Mouse (Mus musculus) lung, adult 2 months (tissue): ENCODE results near the gene Islr. TPM values are rescaled to one million over a fixed set of nuclear protein-coding genes. Genes with fewer than 3 reads are reported as not detected.

Experiments used
- DNase-seq: peaks from one replicate; pipeline ENCODE4 v3.0.0; 2022
- H3K4me1 ChIP-seq: fragments of 200-500 bp; 2 replicates; pipeline ENCODE4 v1.6.1; 2011; ENCODE audit warnings: low read length; ENCODE audit not compliant: control insufficient read depth, insufficient read depth
- H3K4me3 ChIP-seq: fragments of 200-500 bp; replicated peaks from 2 replicates; pipeline ENCODE3; 2011; ENCODE audit warnings: low read depth, mild to moderate bottlenecking, control low read depth, low read length; ENCODE audit errors: extremely low read depth
- CTCF ChIP-seq: fragments of 200-500 bp; IDR thresholded peaks from 2 replicates; pipeline ENCODE4 v1.5.1; 2011; ENCODE audit warnings: mild to moderate bottlenecking, low read length, control low read depth; ENCODE audit not compliant: insufficient read depth
- POLR2A ChIP-seq: fragments of 200-500 bp; IDR thresholded peaks from 2 replicates; pipeline ENCODE4 v1.6.1; 2011; ENCODE audit warnings: low read depth, mild to moderate bottlenecking, control low read depth, low read length, borderline replicate concordance; ENCODE audit errors: extremely low read depth
- WGBS: fragments of 180-500 bp; shearing (Covaris S2); methylation state at CpG from one replicate; pipeline ENCODE4 v1.1.7; 2018; 5-methylcytosine and 5-hydroxymethylcytosine counted together
- polyA plus RNA-seq: library from polyadenylated mRNA; depleted of rRNA; stranded (reverse); fragments of >200 nt; gene quantifications from 2 replicates; pipeline ENCODE4 v1.2.3, GENCODE M21; 2012

Islr gene
- polyA plus RNA-seq, 1 experiment, result 74.0 TPM

GRCm38 (mm10) chr9:58196610-58197567, 7.2 kb downstream of the Islr start:
- TF ChIP-seq CTCF, result no peak
- 9% methylated on average over 46 of the region's 46 CpGs for WGBS
- Histone ChIP-seq H3K4me1 (no peaks in the 10 kb centered on the region; the same call in 1 of the 2 replicates), H3K4me3 (no peak overlapping the region)
- no peak for DNase-seq

GRCm38 (mm10) chr9:58196141-58196540, 8.0 kb downstream of the Islr start:
- 6% methylated on average over 14 of the region's 14 CpGs for WGBS
- no peak overlapping the region for H3K4me3 ChIP-seq
- no peak for TF ChIP-seq POLR2A
- no peak for TF ChIP-seq CTCF
- DNase-seq, result no peak
- no peaks in the 10 kb centered on the region; the same call in 1 of the 2 replicates for H3K4me1 ChIP-seq

GRCm38 (mm10) chr9:58195671-58196070, 8.4 kb downstream of the Islr start:
- no peak for DNase-seq
- TF ChIP-seq CTCF (no peak), POLR2A (no peak)
- 44% methylated on average over 1 of the region's 1 CpGs for WGBS
- Histone ChIP-seq H3K4me1 (no peaks in the 10 kb centered on the region; the same call in 1 of the 2 replicates), H3K4me3 (no peak overlapping the region)

- DNase-seq, result no peak
- Histone ChIP-seq H3K4me1 (no peaks in the 10 kb centered on the region; the same call in 1 of the 2 replicates), H3K4me3 (no peak overlapping the region)
- no peak for TF ChIP-seq CTCF
- TF ChIP-seq POLR2A, result no peak
- 71% methylated on average over 9 of the region's 9 CpGs for WGBS
Measured at GRCm38 (mm10) chr9:58194222-58194621, 9.9 kb downstream of the Islr start.

GRCm38 (mm10) chr9:58184456-58184855, 19.6 kb downstream of the Islr start:
- whole genome bisulfite sequencing, result 70% methylated on average over 6 of the region's 6 CpGs
- no peak for TF ChIP-seq POLR2A
- TF ChIP-seq CTCF, result no peak
- Histone ChIP-seq H3K4me1 (no peaks in the 10 kb centered on the region), H3K4me3 (no peak overlapping the region)
- DNase-seq, result no peak

GRCm38 (mm10) chr9:58179390-58179789, 24.7 kb downstream of the Islr start:
- 90% methylated on average over 2 of the region's 2 CpGs for WGBS
- no peak for DNase-seq
- TF ChIP-seq CTCF, result no peak
- TF ChIP-seq POLR2A, result no peak
- Histone ChIP-seq H3K4me3 (no peak overlapping the region), H3K4me1 (no peaks in the 10 kb centered on the region)

- 82% methylated on average over 4 of the region's 4 CpGs for WGBS
- DNase-seq, result no peak
- TF ChIP-seq POLR2A (no peak), CTCF (no peak)
- Histone ChIP-seq H3K4me1 (no peaks in the 10 kb centered on the region), H3K4me3 (no peak overlapping the region)
Measured at GRCm38 (mm10) chr9:58177165-58177564, 26.9 kb downstream of the Islr start.

GRCm38 (mm10) chr9:58175745-58176487, 28.2 kb downstream of the Islr start:
- no peak overlapping the region for H3K4me3 ChIP-seq
- 42% methylated on average over 5 of the region's 5 CpGs for WGBS
- DNase-seq, result no peak

GRCm38 (mm10) chr9:58174818-58175251, 29.3 kb downstream of the Islr start:
- no peak for TF ChIP-seq CTCF
- TF ChIP-seq POLR2A, result no peak
- Histone ChIP-seq H3K4me1 (no peaks in the 10 kb centered on the region), H3K4me3 (no peak overlapping the region)
- WGBS, result 34% methylated on average over 5 of the region's 5 CpGs
- no peak for DNase-seq

More at GRCm38 (mm10) chr9:58175745-58176487, 28.2 kb downstream of the Islr start:
- H3K4me1 ChIP-seq, result no peaks in the 10 kb centered on the region
- TF ChIP-seq CTCF (no peak), POLR2A (no peak)
